Mouse (Mus musculus): ENCODE measurements around the gene Ascl4.

The Ascl4 gene

DNA sequence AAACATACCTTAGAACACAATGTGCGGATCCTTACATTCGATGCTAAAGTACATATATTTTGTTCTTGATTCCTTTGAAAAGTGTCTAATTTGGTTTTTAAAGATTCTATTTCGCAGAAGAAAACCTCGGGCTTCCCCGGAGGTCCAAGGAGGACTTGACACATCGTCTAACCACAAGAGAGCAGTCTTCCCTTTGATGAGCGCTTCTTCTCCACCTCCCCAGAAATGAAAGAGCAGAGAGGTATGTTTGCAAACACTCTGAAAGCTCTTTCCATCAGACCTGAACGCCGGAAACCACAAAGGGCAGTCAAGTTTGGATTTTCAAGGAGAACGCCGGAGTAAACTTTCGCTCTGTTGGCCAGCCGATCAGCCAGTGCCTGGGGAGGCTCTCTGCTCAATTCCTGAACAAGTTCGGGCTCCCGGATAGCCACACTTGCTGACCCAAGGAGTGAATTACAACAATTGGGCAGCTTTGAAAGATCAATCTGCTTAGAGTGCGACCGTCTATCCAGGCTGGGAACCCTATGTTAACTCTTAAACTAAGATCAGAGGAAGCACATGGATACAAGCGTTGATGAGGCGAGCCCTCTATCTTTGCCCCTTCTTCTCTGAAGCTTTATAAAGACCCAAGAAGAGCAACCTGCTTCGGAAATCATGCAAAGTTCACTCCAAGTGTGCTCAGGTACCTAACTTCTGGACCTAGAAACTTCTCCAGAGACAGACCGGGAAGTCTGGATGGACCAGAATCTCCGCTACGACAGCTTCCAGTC, at the start of gene Ascl4:
Ascl4 (plus strand) TSS at position 6 of the 770 bp plus-strand sequence.
- DNase-seq, result peak; percentile 26

DNA sequence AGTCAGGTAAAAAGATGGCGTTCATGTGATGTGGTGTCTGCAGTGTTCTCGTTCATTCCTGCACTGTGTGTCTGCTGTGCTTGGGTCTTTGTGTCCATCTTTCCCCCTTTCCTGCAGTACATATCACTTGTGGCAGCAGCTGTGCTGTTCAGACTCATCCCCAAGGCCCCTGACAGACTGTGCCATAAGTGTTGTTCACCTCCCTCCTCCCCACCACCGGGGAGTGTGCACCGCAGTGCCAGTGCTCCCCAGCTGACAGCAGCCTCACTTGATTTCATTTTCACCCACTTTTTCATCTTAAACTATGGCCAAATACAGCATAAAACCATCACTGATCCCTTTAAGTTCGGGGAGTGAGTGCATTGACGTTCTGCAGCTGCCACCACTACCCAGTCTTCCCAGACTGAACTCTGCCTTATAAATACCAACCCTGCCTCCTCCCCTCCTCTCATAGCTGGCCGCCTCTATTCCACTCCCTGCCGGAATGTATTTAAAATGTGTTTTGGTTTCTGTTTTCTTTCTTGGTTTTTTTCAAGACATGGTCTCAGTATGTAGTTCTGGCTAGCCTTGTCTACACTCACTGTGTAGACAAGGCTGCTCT, 47.5 kb upstream of the Ascl4 start:
- DNase-seq, result no peak

DNA sequence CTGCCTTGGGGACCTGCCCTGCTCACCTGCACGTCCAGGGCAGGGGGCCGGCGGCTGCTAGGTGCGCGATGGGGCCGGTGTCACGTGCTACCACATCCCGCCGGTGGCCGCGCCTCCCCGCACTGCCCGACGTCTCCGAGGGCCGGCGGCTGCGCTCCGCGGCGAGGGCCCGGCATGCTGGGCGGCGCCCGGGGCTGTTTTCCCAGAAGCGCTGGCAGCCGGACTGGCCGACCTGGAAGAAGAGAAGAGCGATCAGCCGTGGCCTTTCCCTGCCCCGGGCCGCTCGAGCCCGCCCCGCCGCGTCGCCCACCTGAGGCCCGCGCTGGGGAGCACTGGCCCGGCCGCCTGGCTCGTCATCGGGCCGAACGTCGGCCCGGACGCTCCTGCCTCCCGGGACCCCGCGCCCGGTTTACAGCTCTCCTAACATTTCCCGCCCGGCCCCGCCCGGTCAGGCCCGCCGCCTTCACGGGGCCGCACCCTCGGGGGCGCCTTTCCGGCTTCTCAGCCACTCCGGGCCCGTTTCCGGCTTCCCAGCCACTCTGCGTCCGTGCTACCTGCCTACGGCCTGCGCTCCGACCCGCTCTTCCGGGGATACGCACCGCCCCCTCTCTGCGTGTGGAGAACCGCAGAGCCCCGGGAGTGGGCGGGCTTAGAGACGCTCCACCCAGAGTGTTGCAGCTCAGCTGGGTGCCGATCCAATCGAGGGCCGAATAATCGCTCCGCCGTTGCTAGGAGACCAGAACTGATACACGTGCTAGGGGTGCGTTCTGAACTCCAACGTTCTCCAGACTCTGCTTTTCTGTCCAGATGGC, 10.8 kb upstream of the Ascl4 start, which contains the start of gene Prdm4:
Prdm4 (minus strand) TSS at position 645 of the 812 bp plus-strand sequence.
- peak; percentile 93 for DNase-seq

DNA sequence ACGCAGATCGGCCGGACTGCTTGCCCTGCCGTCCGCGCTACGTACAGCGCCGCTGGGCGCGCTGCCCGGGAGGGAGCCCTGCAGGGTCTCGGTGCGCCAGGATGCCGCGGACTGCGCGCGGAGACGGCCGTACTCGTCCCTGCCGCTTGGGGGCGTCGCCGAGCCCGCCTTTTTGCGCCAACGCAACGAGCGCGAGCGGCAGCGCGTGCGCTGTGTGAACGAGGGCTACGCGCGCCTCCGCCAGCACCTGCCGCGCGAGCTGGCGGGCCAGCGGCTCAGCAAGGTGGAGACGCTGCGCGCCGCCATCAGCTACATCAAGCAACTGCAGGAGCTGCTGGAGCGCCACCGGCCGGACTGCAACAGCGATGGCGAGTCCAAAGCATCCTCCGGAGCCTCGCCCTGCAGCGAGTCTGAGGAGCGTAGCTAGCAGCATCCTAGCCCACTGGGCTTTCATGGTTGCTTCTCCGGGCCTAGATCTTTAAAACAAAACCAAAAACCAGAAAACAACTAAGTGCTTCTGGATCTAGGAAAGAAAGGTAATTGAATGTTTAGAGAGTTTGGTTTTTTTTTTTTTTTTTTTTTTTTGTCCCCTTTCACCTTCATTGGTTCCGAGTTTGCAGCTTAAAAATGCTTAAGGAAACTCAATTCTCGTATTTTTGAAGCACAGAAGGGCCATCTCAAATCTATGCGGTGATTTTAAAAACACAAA, 1.2 kb downstream of the Ascl4 start:
- peak; percentile 86 for DNase-seq

DNA sequence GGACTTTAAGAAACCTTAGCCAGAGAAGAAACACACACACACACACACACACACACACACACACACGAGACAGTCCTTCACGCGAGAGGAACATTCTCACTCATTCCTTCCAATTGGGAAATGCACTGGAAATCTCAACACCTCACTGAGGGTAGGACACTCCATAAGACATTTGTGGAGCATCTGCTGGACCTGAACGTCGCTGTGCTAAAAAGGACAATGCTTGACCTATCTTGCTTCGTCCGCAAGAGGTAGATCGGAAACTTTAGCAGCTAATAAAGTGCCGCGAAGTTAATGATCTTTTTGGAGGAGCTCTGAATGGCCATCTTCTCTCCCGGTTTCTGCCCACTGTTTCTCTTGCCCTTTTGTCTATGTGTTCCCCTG, 1.7 kb downstream of the Ascl4 start:
- peak; percentile 11 for DNase-seq

DNA sequence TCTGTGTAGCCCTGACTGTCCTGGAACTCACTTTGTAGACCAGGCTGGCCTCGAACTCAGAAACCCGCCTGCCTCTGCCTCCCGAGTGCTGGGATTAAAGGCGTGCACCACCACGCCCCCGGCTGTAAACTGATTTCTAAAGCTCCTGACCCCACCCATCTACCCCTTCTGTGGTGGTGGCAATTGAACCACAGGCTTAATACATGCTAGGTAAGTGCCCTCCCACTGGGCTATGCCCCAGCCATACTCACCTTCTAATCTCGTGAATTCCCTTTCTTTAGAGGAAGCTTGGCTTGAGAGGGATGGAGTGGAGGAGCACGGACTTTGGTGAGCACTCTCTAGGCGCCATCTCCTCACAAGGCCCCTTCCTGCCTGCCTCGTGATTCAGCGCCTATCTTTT, 2.5 kb downstream of the Ascl4 start:
- no peak for DNase-seq

DNA sequence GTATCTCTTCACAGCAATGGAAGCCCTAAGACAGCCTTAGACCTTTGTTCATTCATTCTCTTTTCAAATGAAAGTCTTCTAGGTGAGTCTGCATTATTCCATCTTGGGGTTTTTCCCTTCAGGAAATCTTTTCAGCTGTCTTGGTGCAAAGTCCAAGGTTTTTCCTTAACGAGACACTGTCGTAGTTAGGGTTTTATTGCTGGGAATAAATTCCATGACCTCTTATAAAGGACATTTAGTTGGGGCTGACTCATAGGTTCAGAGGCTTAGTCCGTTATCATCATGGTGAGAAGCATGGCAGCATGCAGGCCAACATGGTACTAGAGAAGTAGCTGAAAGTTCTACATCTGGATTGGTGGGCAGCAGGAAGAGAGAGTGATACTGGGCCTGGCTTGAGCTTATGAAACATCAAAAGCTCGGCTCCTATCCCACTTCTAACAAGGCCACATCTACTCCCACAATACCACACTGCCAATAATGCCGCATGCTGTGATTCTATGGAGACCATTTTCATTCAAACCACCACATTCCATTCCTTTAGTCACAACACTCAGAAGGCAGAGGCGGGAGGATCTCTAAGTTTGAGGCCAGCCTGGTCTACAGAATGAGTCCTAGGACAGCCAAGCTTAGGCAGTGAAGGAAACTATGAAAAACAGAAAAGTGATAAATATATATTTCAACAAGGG, 8.9 kb downstream of the Ascl4 start:
- no peak for DNase-seq

DNA sequence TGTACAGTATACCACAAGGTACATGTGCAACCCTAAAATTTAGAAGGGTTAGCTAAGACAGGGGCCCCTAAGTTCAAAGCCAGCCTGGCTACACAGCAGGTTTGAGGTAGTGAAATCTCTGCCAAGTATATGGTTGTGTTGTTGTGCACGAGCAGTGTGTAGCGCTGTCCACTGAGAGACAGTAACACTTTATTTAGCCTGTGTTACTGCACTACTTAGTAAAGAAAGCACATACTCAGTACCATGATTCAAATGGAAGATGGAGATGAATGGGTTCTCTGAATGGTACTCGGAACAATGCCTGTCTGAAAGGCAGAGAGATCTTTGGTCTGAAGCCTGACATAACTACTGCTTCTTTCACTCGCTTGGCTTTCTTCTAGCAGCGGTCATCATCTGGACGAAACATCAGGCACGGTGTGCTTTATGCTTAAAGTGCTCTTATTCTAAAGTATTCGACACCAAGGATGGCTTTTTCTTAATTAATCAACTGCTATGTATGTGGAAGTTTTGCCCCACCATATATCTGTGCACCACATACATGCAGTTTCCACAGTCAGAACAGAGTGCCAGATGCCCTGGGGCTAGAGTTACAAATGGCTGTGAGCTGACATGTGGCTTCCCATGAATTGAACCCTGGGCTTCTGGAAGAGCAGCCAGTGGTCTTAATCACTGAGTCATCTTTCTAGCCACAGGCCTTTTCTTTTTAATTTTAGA, 21.2 kb downstream of the Ascl4 start:
- no peak for DNase-seq

DNA sequence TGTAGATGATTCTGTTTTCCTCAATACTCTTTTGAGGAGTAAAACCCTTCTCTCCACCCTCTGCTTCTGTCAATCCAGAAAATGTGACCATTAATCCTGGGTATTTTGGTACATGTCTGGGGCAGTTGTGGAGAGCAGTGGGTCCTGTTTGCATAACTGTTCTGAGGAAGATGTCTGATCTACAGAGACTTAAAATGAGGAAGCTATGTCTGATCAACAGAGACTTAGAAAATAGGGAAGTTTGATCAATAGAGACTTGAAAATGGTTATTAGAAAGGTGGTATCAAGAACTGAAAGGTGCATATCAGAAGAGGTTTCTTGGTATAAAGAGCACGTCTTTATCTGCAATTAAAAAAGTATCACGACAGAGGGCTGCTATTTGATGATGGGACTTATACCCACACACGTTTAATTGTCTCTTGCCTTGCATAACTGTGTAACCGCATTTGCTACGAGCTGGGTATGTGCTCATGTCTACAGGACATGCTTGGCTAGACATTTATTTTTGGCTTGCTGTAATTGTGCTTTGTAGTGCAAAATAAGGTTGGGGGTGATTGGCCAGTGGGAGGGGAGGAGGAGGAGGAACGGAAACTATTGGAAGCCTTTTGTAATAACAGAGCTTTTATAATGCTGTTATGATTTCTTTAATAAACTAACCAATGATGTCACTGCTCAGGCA, 24.4 kb downstream of the Ascl4 start:
- no peak for DNase-seq

DNA sequence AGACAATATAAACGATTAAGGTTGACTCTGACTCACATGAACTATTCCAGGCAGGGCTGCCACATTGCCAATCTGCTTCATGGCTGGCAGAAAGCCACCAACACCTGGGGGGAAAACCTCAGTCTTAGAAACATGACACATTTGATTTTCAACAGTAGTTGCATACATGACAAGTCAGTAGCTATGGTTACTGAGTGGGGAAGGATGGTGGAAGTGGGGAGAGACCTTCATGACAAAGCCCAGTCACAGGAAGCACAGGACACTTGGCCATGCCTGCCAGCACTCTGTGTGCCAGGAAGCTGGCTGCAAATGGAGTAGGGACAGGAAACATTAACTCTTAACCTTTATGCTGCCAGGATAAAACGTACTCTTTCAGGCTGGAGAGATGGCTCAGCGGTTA, 25.9 kb downstream of the Ascl4 start:
- DNase-seq, result no peak

DNA sequence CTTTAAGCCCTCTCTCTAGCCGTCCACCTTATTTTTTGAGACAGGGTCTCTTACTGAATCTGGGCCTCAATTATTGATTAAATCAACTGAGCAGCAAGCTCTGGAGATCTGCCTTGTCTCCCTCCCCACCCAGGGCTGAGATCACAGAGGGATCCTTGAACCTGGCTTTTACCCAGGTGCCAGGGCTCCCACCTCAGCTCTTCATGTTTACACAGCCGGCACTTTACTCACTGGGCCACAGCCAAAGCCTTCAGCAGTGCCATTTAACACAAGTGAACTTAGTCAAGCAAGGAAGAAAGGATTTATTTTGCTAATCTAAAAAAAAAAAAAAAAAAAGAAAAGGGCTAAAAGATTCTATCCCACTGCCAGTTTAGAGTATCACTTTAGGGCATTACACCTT, 26.9 kb downstream of the Ascl4 start:
- no peak for DNase-seq

DNA sequence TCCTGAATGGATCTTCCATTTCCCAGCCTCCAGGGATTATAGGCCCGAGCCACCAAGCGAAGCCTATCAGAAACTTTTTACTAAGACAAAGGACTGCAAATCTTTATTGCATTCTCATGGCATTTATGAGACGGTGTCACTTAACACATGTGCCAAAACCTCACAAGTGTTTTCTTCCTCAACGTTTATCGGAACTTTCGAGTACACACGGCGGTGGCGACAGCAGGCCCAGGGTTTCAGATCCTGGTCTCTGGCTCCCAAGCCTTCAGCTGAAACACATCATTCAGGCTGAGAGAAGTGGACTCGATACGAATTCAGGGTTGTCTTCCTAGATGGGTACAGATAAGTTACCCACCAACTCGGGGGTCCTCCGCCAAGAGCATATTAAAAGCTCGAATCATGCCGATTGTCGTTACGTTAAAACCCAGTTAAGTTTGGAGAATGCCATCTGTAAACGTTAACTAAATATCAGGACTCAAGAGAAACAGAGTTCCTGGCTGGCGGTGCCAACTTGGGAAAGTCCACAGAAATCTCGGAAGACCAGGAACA, 29.5 kb downstream of the Ascl4 start:
- DNase-seq, result no peak

DNA sequence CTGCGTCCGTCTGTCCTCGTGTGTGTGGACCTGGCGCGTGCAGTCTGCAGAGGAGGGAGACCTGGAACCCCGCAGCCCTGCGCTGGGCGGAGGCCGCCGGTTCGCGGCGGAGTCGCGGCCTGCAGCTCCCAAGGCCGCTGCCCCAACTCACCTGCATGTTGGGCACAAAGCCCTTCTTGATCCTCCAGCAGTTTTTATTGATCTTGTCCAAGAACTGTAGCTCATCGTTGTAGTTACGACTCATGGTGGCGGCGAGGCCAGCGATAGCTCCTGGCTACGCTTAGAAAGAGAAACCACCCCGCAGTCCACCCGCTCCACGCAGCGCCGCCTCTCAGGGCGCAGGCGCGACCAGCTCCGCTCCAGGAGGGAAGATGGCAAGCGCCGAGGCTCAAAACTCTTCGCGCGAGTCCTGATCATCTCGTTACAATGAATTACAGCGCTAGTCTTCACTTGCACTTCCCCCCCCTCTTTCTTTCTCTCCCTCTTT, 30.0 kb downstream of the Ascl4 start, which contains the start of gene Rtcb:
Rtcb (minus strand) TSS at position 360 of the 487 bp plus-strand sequence.
- DNase-seq, result peak; percentile 98

DNA sequence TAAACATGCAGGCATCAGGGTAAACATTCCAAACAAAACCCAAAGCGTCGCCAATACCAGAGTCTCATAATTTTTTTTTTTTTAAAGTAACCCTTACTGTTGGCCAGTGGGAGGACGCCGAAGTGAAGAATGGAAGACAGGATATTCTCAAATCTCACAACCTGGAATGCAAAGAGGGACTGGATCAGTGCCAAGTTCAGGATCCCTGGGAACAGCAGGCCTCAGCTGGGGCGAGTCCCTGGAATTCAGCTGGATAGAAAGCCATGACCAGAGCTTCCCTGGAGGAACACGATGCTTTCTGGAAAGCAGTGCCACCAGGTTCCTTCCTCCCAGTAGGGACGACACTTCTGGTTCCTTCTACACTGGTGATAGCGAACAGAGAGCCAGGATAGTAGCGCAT, 35.4 kb downstream of the Ascl4 start:
- DNase-seq, result no peak

DNA sequence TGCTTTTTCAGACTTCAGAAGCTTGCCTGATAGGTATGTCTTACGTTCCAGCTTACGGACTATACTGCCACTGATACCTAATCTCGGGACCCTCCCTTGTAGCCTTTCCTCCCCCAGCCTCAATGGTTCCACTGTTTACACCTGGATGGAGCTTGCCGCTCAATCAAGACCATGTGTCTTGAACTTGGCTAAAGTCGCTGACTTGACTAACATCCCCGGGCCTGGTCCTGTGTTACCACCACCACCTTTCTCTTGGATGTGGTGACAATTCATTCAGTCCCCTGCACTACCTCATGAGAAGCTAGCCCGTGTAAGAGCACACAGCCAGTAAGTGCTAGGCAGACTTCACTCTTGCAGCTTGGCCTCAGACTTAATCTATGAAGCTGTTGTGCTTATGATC, 36.8 kb downstream of the Ascl4 start:
- DNase-seq, result no peak

DNA sequence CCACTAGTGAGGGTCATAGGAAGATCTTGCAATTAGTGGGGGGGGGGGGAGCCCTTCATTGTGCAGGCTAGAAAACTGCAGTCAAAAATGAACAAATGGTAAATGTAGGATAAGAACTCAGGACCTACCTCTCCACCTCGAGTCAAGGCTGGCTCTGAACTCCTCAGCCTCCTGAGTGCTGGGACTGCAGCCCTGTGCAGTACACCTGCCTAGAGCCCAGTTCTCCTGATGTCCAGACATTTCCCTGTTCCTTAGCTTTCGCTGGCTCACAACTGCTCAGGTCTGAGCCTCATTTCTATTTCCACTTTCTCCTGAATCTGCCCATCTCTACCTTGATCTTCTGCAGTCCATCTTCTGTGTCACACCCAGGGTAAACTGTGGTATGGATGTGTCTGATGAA, 39.0 kb downstream of the Ascl4 start:
- no peak for DNase-seq

DNA sequence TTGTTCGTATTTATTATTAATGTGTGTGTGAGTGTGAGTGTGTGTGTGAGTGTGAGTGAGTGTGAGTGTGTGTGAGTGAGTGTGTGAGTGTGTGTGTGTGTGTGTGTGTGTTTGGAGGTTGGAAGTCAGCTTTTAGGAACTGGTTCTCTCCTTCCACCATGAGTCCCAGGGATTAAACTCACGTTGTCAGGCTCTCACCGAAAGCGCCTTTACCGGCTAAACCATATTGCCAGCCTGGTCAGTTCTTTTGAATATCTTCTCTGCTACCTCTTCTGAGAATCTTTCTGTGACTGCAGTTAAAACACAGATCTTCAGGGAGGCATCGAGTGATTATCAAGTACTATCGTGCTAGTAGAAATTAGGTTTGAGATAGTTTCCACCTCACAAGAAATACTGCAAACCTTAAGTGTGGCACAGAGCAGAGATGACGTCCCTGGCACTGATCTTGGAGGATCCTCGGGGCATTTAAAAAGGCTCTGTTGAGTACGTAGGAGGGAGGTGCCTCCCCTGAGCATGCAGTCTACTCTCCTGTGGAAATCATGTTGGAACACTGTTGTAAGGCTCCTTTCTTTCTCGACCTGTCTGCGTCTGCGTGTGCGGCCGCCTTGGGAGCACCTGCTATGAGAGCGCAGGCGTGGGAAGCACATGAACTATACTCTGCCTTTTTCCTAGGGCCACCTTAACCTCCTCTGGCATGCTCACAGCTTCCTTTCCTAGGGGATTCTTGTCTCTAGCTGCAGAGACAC, 40.1 kb downstream of the Ascl4 start:
- no peak for DNase-seq

DNA sequence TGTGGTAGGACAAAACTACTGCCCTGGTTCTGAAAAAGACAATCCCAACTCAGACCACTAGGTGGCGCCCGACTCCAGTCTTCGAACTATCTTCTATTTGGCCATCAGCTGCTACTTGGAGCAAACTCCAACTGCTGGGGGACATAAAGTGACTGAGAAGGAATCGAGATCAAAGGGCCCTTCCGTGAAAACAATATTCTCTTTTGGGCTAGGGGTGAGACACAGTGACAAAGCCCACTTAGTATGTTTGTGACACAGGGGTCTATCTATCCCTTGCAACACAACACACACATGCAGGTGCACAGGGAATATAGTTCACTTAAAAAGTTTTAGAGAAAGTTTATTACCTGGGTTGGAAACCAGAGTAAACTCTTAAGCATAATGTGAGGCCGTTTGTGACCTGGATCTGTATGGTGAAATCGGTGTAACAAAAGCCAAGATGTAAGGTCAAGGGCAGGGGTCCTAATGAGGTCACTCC, 40.7 kb downstream of the Ascl4 start:
- peak; percentile 76 for DNase-seq

DNA sequence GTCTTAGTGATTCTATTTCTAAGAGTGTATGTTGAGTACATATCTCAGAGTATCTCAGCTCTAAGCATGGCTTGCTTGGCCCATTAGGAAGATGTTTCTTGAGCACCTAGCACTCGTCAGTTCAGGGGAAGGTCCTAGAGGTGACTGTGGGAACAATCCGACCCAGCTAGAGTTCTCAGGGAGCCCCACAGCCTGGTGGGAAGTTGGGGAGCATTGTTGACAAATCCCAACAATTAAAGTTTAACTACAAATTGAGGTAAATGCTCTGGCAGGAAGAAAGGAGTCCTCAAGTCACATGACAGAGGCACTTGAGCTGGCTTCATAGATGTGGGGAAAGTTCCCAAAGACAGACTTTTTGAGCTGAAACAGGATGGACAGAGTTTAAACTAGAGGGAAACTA, 41.2 kb downstream of the Ascl4 start:
- DNase-seq, result no peak

Data from cerebellum, adult 8-10 months (tissue).